Mouse (Mus musculus) megakaryocyte, adult 5-6 weeks (primary cell): ENCODE measurements around the gene Myo19. TPM values are rescaled to one million over a fixed set of nuclear protein-coding genes. Genes with fewer than 3 reads are reported as not detected.

Experiments used
- ATAC-seq: 2 replicates; pipeline ENCODE4 v1.8.0; 2016; ENCODE audit warnings: mild to moderate bottlenecking, inconsistent platforms; ENCODE audit not compliant: poor library complexity, severe bottlenecking
- total RNA-seq, 2 experiments: library from RNA; stranded (forward) in 1 of 2; stranded (reverse) in 1 of 2; fragments of 153-499, 151-499 nt in 1 of 2; fragments of 221-1000, 200-1000 nt in 1 of 2; gene quantifications; 2 replicates each; pipeline versions ENCODE4 v1.2.3 to v1.2.4; 2015 to 2017

Myo19 gene
- total RNA-seq, 2 experiments from 2014 or later, result 1.2 to 1.4 TPM

GRCm38 (mm10) chr11:84944639-84945435 is 64.9 kb downstream of the Myo19 start:
- ATAC-seq, result no peak

DNA sequence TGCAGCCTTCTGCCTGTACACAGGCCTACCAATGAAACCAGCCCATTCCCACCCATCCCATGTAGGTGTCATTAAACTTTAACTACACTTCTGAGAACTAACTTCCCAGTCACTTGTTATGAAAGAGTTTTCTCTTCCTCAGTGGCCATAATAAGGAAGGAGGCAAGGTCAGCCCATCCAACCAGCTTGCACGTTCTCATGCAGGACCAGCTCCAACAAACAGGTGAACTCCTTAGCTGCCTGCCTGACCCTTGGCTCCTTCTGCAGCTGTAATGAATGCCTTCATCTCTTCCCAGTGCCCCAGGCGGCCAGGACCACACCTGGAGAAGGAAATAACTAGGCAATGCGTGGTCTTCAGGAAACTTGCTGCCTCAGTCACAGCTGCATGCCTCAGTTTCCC is 65.9 kb downstream of the Myo19 start:
- no peak for ATAC-seq

GRCm38 (mm10) chr11:84947206-84947605 is 67.3 kb downstream of the Myo19 start:
- no peak for ATAC-seq

DNA sequence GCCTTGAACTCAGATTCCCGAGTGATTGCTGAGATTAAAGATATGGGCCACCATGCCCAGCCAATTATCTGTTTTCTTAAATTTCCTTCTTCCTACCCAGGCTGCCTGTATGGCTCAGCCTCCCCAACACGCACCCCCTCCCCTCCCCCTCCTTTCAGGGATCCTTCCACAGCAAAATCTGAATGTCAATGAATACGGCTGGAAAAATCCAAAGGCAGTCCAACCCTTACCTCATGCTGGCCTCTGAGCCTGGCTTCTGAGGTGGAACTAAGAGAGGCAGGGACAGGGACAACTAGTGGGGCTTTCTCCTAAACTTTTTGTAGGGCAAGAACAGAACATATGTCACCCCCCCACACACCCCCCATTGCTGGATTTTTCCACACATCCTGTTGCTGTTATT is 68.2 kb downstream of the Myo19 start:
- ATAC-seq, result no peak

GRCm38 (mm10) chr11:84948526-84948925 is 68.6 kb downstream of the Myo19 start:
- ATAC-seq, result no peak

GRCm38 (mm10) chr11:84952611-84953010 is 72.7 kb downstream of the Myo19 start:
- ATAC-seq, result no peak

DNA sequence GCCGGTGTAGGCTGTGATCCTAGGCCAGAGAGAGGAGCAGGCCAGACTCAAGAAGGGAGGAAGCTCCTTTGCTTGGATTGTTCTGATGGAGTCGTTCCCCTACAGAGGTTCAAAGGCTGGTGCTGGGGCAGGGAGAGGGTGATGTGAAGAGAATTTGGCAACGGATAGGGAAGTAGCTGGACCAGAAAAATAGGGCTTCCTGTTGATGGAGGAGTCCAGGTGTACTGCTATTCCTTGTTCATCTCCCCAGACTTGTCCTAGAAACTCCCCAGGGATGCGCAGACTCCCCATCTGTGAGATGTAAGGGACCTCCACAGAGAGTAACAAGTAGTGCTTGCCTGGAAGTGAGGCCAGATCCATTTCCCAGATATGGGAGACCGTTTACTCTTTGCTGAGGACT is 76.5 kb downstream of the Myo19 start:
- ATAC-seq, result no peak

- ATAC-seq, result no peak; the same call in 1 of the 2 replicates
Observed at GRCm38 (mm10) chr11:84957171-84957570, 77.2 kb downstream of the Myo19 start.

DNA sequence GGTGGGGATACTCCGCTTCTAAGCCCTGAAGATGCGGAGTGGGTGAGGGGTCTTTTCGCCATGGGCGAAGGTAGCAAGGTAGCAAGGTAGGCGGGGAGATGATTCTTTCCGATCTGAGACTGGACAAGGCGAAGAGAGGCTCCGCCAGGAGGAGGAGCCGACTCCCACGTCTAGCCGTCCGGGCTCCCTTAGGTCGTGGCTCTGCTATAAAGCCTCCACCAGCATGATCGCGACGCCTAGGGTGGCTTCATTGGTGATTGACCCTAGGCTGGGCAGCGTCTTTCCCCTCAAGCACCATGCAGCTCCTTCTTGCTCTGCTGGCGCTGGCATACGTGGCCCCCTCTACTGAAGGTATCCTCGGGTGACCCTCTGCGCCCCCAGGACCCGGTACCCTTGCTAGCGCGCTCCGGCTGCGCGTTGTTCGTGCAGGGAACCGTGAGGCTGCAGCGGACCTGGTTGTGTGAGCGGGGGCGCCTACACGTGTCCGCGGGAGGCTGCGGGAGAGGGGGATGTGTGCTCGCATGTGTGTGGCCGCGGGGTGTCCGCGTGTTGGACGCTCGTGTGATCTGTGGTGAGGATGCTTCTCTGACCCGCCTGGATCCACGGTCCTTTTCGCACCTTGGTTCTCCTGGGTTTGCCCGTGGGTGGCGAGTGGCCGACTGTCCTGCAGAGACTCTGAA is 77.8 kb downstream of the Myo19 start, which contains the start of gene Car4:
Car4 (plus strand) TSS at position 196 of the 680 bp plus-strand sequence.
- ATAC-seq, result peak; percentile 30; the same call in 1 of the 2 replicates

GRCm38 (mm10) chr11:84958271-84958630 is 78.3 kb downstream of the Myo19 start:
- no peak for ATAC-seq

DNA sequence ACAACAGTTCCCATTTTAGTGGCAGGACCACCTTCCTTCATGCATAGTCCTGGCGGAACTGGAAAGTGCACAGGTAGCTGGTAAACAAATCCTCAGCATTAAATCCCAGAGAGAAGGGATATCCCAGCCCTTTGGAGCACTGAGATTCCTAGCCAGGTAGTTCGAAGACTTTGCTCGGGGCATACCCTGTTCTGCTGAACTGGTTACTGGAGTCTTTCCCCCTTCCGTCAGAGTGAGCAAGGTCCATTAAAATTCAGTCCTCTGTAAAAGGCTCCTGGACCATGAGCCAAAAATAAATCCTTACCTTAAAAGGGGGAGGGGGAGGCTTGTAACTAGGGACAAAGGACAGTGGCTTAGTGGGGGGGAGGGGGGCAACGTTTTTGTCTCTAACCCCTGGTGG is 79.2 kb downstream of the Myo19 start:
- no peak for ATAC-seq

DNA sequence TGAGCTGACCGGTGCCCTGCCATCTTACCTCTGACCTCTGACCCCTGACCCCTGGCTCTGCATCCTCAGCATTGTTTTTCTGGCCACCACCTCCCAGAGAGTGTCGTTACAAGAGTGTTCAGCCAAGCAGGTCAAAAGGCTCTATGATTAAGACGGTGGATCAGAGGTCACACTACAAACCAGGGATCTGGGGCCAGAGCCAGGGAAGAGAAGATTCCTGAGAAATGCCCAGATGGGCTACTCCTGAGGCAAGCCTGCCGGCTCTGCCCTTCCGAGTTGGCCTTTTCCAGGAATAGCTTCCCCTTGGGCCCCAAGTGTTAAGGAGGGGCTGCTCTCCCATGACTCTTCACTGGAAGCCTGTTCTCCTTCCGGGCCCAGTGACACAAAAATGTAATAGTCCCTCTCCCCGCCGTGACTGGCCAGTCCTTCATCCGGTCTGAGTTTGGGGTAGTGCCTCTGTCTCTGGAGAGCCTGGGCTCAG is 79.8 kb downstream of the Myo19 start:
- ATAC-seq, result no peak

DNA sequence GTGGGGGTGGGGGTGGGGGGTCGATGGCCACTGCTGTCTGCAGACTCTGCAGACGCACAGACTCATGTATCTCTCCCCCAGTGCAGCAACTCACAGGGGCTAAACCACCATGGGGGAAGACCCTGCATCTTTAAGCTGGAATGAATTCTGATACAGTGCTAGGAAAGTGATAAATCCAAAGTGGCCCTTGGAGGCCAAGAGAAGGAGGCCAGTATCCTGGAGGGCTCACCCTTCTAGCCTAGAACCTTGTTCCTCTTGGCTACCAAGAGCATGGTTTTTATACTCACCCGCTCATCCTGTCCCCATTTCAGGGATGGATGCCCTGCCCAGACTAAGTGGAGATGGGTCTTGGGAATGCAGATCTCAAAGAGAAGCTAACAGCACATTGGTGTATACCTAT is 80.3 kb downstream of the Myo19 start:
- ATAC-seq, result no peak

DNA sequence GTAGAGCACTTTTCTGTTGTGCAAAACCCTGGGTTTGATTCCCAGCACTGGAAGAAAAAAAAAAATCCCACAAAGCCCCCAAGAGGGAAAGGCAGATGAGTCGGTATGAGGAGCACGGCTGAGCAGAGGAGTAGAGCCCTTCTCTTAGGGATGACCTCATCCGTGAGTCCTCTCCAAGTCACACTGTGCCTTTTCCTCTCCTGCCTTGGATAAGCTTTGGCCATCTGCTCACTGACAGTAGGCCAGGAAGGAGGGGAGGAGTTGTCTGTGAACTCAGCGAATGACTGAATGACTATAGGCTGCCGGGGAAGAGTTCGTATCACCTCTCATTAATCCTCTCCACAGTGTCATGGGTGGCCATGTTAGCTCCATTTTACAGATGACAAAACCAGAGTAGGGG is 80.8 kb downstream of the Myo19 start:
- no peak for ATAC-seq

Other genes starting within 250 kb of the Myo19 start
- gene Mrm1, start 60.6 kb upstream of the Myo19 start, total RNA-seq (2015), result 2.5 and 6.6 TPM in 2 replicates
- 4.2 and 5.8 TPM in 2 replicates for gene Mrm1, start 60.6 kb upstream of the Myo19 start, total RNA-seq (2017)
- 24.0 and 26.1 TPM in 2 replicates for gene Dhrs11, start 51.2 kb upstream of the Myo19 start, total RNA-seq (2015)
- 10.2 and 15.0 TPM in 2 replicates for gene Dhrs11, start 51.2 kb upstream of the Myo19 start, total RNA-seq (2017)
- 129 and 131 TPM in 2 replicates for gene Ggnbp2, start 9.3 kb upstream of the Myo19 start, total RNA-seq (2015)
- 164 and 179 TPM in 2 replicates for gene Ggnbp2, start 9.3 kb upstream of the Myo19 start, total RNA-seq (2017)
- 2.1 and 2.8 TPM in 2 replicates for gene Pigw, start 137 bp downstream of the Myo19 start, total RNA-seq (2015)
- gene Pigw, start 137 bp downstream of the Myo19 start, total RNA-seq (2017), result 3.3 and 3.6 TPM in 2 replicates
- 20.8 and 21.8 TPM in 2 replicates for gene Znhit3, start 36.2 kb downstream of the Myo19 start, total RNA-seq (2015)
- gene Znhit3, start 36.2 kb downstream of the Myo19 start, total RNA-seq (2017), result 14.6 and 14.9 TPM in 2 replicates
- not detected in 2 replicates for gene Car4, start 77.6 kb downstream of the Myo19 start, total RNA-seq (2015)
- gene Car4, start 77.6 kb downstream of the Myo19 start, total RNA-seq (2017), result not detected in 2 replicates